Mouse (Mus musculus): ENCODE measurements around the gene Olfr829. TPM values are rescaled to one million over a fixed set of nuclear protein-coding genes. Genes with fewer than 3 reads are reported as not detected.

Gene Olfr829
- not detected in 2 replicates for polyA plus RNA-seq (2015; fragmentation: Nextera tagmentation; extraction: Ambion mirVana)

GRCm38 (mm10) chr9:18854633-18855032 lies at the start of gene Olfr829:
Gene Olfr829 (plus strand): TSS chr9:18854933.

GRCm38 (mm10) chr9:18819426-18819825 lies 35.3 kb upstream of the Olfr829 start, which contains the start of gene Olfr828:
Gene Olfr828 (minus strand): TSS chr9:18819526.

GRCm38 (mm10) chr9:18874393-18874792 lies 19.7 kb downstream of the Olfr829 start, which contains the start of gene Olfr830:
Gene Olfr830 (plus strand): TSS chr9:18874693.

Other genes with a start within 250 kb of the Olfr829 start
- not detected in 2 replicates for gene Muc16, start 180.4 kb upstream of the Olfr829 start, polyA plus RNA-seq (2015; fragmentation: Nextera tagmentation; extraction: Ambion mirVana)
- gene Olfr24, start 90.9 kb upstream of the Olfr829 start, polyA plus RNA-seq (2015; fragmentation: Nextera tagmentation; extraction: Ambion mirVana) = not detected in 2 replicates
- not detected in 2 replicates for gene Olfr828, start 35.4 kb upstream of the Olfr829 start, polyA plus RNA-seq (2015; fragmentation: Nextera tagmentation; extraction: Ambion mirVana)
- not detected in 2 replicates for gene Olfr830, start 19.8 kb downstream of the Olfr829 start, polyA plus RNA-seq (2015; fragmentation: Nextera tagmentation; extraction: Ambion mirVana)
- not detected in 2 replicates for gene Olfr832, start 82.2 kb downstream of the Olfr829 start, polyA plus RNA-seq (2015; fragmentation: Nextera tagmentation; extraction: Ambion mirVana)
- not detected in 2 replicates for gene Olfr834, start 133.1 kb downstream of the Olfr829 start, polyA plus RNA-seq (2015; fragmentation: Nextera tagmentation; extraction: Ambion mirVana)
- gene Olfr835, start 177.8 kb downstream of the Olfr829 start, polyA plus RNA-seq (2015; fragmentation: Nextera tagmentation; extraction: Ambion mirVana) = not detected in 2 replicates